Mouse (Mus musculus): Measurements from ENCODE around the gene Gm48551. TPM values are rescaled to one million over a fixed set of nuclear protein-coding genes. Genes with fewer than 3 reads are reported as not detected.

Gm48551 gene
- polyA plus RNA-seq, 1 experiment, result 5.8 TPM

- peaks cover 27% of the 10 kb centered on the region for H3K4me1 ChIP-seq (ENCODE audit: control insufficient read depth, insufficient read depth, low read length)
- H3K27ac ChIP-seq (ENCODE audit: insufficient read depth, low read length), result peak overlapping the region; percentile 98
- H3K4me3 ChIP-seq (ENCODE audit: insufficient read depth, low read length), result no peak overlapping the region
- TF ChIP-seq CTCF (IDR thresholded peaks at IDR 0.05; ENCODE audit: extremely low read depth, insufficient read depth, low read length) (no peak), POLR2A (IDR thresholded peaks at IDR 0.05; ENCODE audit: extremely low read depth, insufficient read depth, low read length) (no peak)
These were observed 28.5 kb downstream of the Gm48551 start for GRCm38 (mm10) chr10:81412586-81413309.

GRCm38 (mm10) chr10:81413310-81414261, 29.3 kb downstream of the Gm48551 start:
- peak overlapping the region; percentile 16; the same call in 1 of the 2 replicates for H3K4me3 ChIP-seq (ENCODE audit: insufficient read depth, low read length)
- peaks cover 25% of the 10 kb centered on the region for H3K4me1 ChIP-seq (ENCODE audit: control insufficient read depth, insufficient read depth, low read length)
- TF ChIP-seq CTCF (IDR thresholded peaks at IDR 0.05; ENCODE audit: extremely low read depth, insufficient read depth, low read length) (no peak), POLR2A (IDR thresholded peaks at IDR 0.05; ENCODE audit: extremely low read depth, insufficient read depth, low read length) (peak; percentile 20; the same call in 1 of the 2 replicates)
- H3K27ac ChIP-seq (ENCODE audit: insufficient read depth, low read length), result peak overlapping the region; percentile 98

- Histone ChIP-seq H3K27ac (ENCODE audit: insufficient read depth, low read length) (peak overlapping the region; percentile 98), H3K4me3 (ENCODE audit: insufficient read depth, low read length) (no peak overlapping the region), H3K4me1 (ENCODE audit: control insufficient read depth, insufficient read depth, low read length) (peaks cover 27% of the 10 kb centered on the region)
- TF ChIP-seq POLR2A (IDR thresholded peaks at IDR 0.05; ENCODE audit: extremely low read depth, insufficient read depth, low read length), result no peak
- no peak for TF ChIP-seq CTCF (IDR thresholded peaks at IDR 0.05; ENCODE audit: extremely low read depth, insufficient read depth, low read length)
These were observed 30.4 kb downstream of the Gm48551 start for GRCm38 (mm10) chr10:81414682-81415081.

- no peak overlapping the region for H3K4me3 ChIP-seq (ENCODE audit: insufficient read depth, low read length)
- TF ChIP-seq CTCF (IDR thresholded peaks at IDR 0.05; ENCODE audit: extremely low read depth, insufficient read depth, low read length) (no peak), POLR2A (IDR thresholded peaks at IDR 0.05; ENCODE audit: extremely low read depth, insufficient read depth, low read length) (no peak)
- peaks cover 27% of the 10 kb centered on the region for H3K4me1 ChIP-seq (ENCODE audit: control insufficient read depth, insufficient read depth, low read length)
- H3K27ac ChIP-seq (ENCODE audit: insufficient read depth, low read length), result peak overlapping the region; percentile 90
These were observed 30.9 kb downstream of the Gm48551 start for GRCm38 (mm10) chr10:81415146-81415545.

- Histone ChIP-seq H3K27ac (ENCODE audit: insufficient read depth, low read length) (peak overlapping the region; percentile 90; the same call in 1 of the 2 replicates), H3K4me1 (ENCODE audit: control insufficient read depth, insufficient read depth, low read length) (peaks cover 26% of the 10 kb centered on the region), H3K4me3 (ENCODE audit: insufficient read depth, low read length) (no peak overlapping the region)
- TF ChIP-seq CTCF (IDR thresholded peaks at IDR 0.05; ENCODE audit: extremely low read depth, insufficient read depth, low read length) (no peak), POLR2A (IDR thresholded peaks at IDR 0.05; ENCODE audit: extremely low read depth, insufficient read depth, low read length) (no peak)
These were observed 31.5 kb downstream of the Gm48551 start for GRCm38 (mm10) chr10:81415549-81416310.

GRCm38 (mm10) chr10:81416581-81417226, 32.4 kb downstream of the Gm48551 start:
- Histone ChIP-seq H3K27ac (ENCODE audit: insufficient read depth, low read length) (0 out of 2 replicates have a peak overlapping the region, but pooled peaks have one; percentile 8), H3K4me1 (ENCODE audit: control insufficient read depth, insufficient read depth, low read length) (peaks cover 21% of the 10 kb centered on the region), H3K4me3 (ENCODE audit: insufficient read depth, low read length) (no peak overlapping the region)
- TF ChIP-seq CTCF (IDR thresholded peaks at IDR 0.05; ENCODE audit: extremely low read depth, insufficient read depth, low read length) (peak; percentile 53), POLR2A (IDR thresholded peaks at IDR 0.05; ENCODE audit: extremely low read depth, insufficient read depth, low read length) (no peak)

- Histone ChIP-seq H3K4me3 (ENCODE audit: insufficient read depth, low read length) (no peak overlapping the region), H3K4me1 (ENCODE audit: control insufficient read depth, insufficient read depth, low read length) (peaks cover 17% of the 10 kb centered on the region), H3K27ac (ENCODE audit: insufficient read depth, low read length) (peak overlapping the region; percentile 44)
- TF ChIP-seq POLR2A (IDR thresholded peaks at IDR 0.05; ENCODE audit: extremely low read depth, insufficient read depth, low read length) (no peak), CTCF (IDR thresholded peaks at IDR 0.05; ENCODE audit: extremely low read depth, insufficient read depth, low read length) (no peak)
These were observed 33.3 kb downstream of the Gm48551 start for GRCm38 (mm10) chr10:81417227-81418215.
